Mouse (Mus musculus): ENCODE measurements around the gene Rpn1. TPM values are rescaled to one million over a fixed set of nuclear protein-coding genes. Genes with fewer than 3 reads are reported as not detected.

Rpn1 gene
- polyA plus RNA-seq, 1 experiment = 222 TPM

GRCm38 (mm10) chr6:88068739-88069138 lies 15.5 kb upstream of the Rpn1 start:
- no peaks in the 10 kb centered on the region for H3K9me3 ChIP-seq (replicated peaks; ENCODE audit: control insufficient read depth, insufficient read depth, low read length, poor library complexity, severe bottlenecking)
- no peaks in the 10 kb centered on the region for H3K27me3 ChIP-seq (ENCODE audit: control insufficient read depth, insufficient read depth, low read length, poor library complexity, severe bottlenecking)
- peaks cover 2% of the 10 kb centered on the region for H3K4me1 ChIP-seq (ENCODE audit: control insufficient read depth, insufficient read depth, low read length)
- TF ChIP-seq CTCF (IDR thresholded peaks at IDR 0.05; ENCODE audit: low read depth, low read length) (no peak), POLR2A (IDR thresholded peaks at IDR 0.05; ENCODE audit: insufficient read depth, low read length) (no peak), EP300 (IDR thresholded peaks at IDR 0.05; ENCODE audit: insufficient read depth, low read depth, low read length) (no peak)
- no peaks in the 10 kb centered on the region for H3K36me3 ChIP-seq (ENCODE audit: control insufficient read depth, insufficient read depth, low read length, poor library complexity, severe bottlenecking)
- H3K4me3 ChIP-seq (ENCODE audit: low read depth, low read length) = no peak overlapping the region
- no peak overlapping the region for H3K9ac ChIP-seq (ENCODE audit: low read depth, poor library complexity, severe bottlenecking)
- no peak overlapping the region for H3K27ac ChIP-seq (ENCODE audit: insufficient read depth, low read length)

GRCm38 (mm10) chr6:88070468-88070867 lies 13.8 kb upstream of the Rpn1 start:
- H3K4me1 ChIP-seq (ENCODE audit: control insufficient read depth, insufficient read depth, low read length) = no peaks in the 10 kb centered on the region
- H3K27me3 ChIP-seq (ENCODE audit: control insufficient read depth, insufficient read depth, low read length, poor library complexity, severe bottlenecking) = no peaks in the 10 kb centered on the region
- TF ChIP-seq POLR2A (IDR thresholded peaks at IDR 0.05; ENCODE audit: insufficient read depth, low read length) (no peak), EP300 (IDR thresholded peaks at IDR 0.05; ENCODE audit: insufficient read depth, low read depth, low read length) (no peak), CTCF (IDR thresholded peaks at IDR 0.05; ENCODE audit: low read depth, low read length) (no peak)
- no peaks in the 10 kb centered on the region for H3K9me3 ChIP-seq (replicated peaks; ENCODE audit: control insufficient read depth, insufficient read depth, low read length, poor library complexity, severe bottlenecking)
- no peak overlapping the region for H3K27ac ChIP-seq (ENCODE audit: insufficient read depth, low read length)
- no peak overlapping the region for H3K4me3 ChIP-seq (ENCODE audit: low read depth, low read length)
- no peaks in the 10 kb centered on the region for H3K36me3 ChIP-seq (ENCODE audit: control insufficient read depth, insufficient read depth, low read length, poor library complexity, severe bottlenecking)
- H3K9ac ChIP-seq (ENCODE audit: low read depth, poor library complexity, severe bottlenecking) = peak overlapping the region; percentile 20; the same call in 1 of the 2 replicates

- Histone ChIP-seq H3K4me1 (ENCODE audit: control insufficient read depth, insufficient read depth, low read length) (no peaks in the 10 kb centered on the region), H3K9me3 (replicated peaks; ENCODE audit: control insufficient read depth, insufficient read depth, low read length, poor library complexity, severe bottlenecking) (no peaks in the 10 kb centered on the region), H3K4me3 (ENCODE audit: low read depth, low read length) (no peak overlapping the region), H3K36me3 (ENCODE audit: control insufficient read depth, insufficient read depth, low read length, poor library complexity, severe bottlenecking) (no peaks in the 10 kb centered on the region), H3K9ac (ENCODE audit: low read depth, poor library complexity, severe bottlenecking) (peak overlapping the region; percentile 20; the same call in 1 of the 2 replicates), H3K27ac (ENCODE audit: insufficient read depth, low read length) (no peak overlapping the region), H3K27me3 (ENCODE audit: control insufficient read depth, insufficient read depth, low read length, poor library complexity, severe bottlenecking) (no peaks in the 10 kb centered on the region)
- no peak for TF ChIP-seq CTCF (IDR thresholded peaks at IDR 0.05; ENCODE audit: low read depth, low read length)
- TF ChIP-seq POLR2A (IDR thresholded peaks at IDR 0.05; ENCODE audit: insufficient read depth, low read length) = no peak
- TF ChIP-seq EP300 (IDR thresholded peaks at IDR 0.05; ENCODE audit: insufficient read depth, low read depth, low read length) = no peak
Measured at GRCm38 (mm10) chr6:88071216-88071615, 13.1 kb upstream of the Rpn1 start.

GRCm38 (mm10) chr6:88074752-88075554 lies 9.3 kb upstream of the Rpn1 start:
- Histone ChIP-seq H3K27me3 (ENCODE audit: control insufficient read depth, insufficient read depth, low read length, poor library complexity, severe bottlenecking) (no peaks in the 10 kb centered on the region), H3K36me3 (ENCODE audit: control insufficient read depth, insufficient read depth, low read length, poor library complexity, severe bottlenecking) (no peaks in the 10 kb centered on the region), H3K4me3 (ENCODE audit: low read depth, low read length) (peak overlapping the region; percentile 69), H3K4me1 (ENCODE audit: control insufficient read depth, insufficient read depth, low read length) (no peaks in the 10 kb centered on the region), H3K27ac (ENCODE audit: insufficient read depth, low read length) (peak overlapping the region; percentile 28), H3K9me3 (replicated peaks; ENCODE audit: control insufficient read depth, insufficient read depth, low read length, poor library complexity, severe bottlenecking) (no peaks in the 10 kb centered on the region), H3K9ac (ENCODE audit: low read depth, poor library complexity, severe bottlenecking) (peak overlapping the region; percentile 43)
- TF ChIP-seq POLR2A (IDR thresholded peaks at IDR 0.05; ENCODE audit: insufficient read depth, low read length) = peak; percentile 74
- TF ChIP-seq CTCF (IDR thresholded peaks at IDR 0.05; ENCODE audit: low read depth, low read length) = peak; percentile 75
- TF ChIP-seq EP300 (IDR thresholded peaks at IDR 0.05; ENCODE audit: insufficient read depth, low read depth, low read length) = peak; percentile 77; the same call in 1 of the 2 replicates

GRCm38 (mm10) chr6:88075960-88076517 lies 8.2 kb upstream of the Rpn1 start:
- no peaks in the 10 kb centered on the region for H3K27me3 ChIP-seq (ENCODE audit: control insufficient read depth, insufficient read depth, low read length, poor library complexity, severe bottlenecking)
- no peak overlapping the region for H3K9ac ChIP-seq (ENCODE audit: low read depth, poor library complexity, severe bottlenecking)
- no peaks in the 10 kb centered on the region for H3K9me3 ChIP-seq (replicated peaks; ENCODE audit: control insufficient read depth, insufficient read depth, low read length, poor library complexity, severe bottlenecking)
- TF ChIP-seq POLR2A (IDR thresholded peaks at IDR 0.05; ENCODE audit: insufficient read depth, low read length) (no peak), CTCF (IDR thresholded peaks at IDR 0.05; ENCODE audit: low read depth, low read length) (no peak), EP300 (IDR thresholded peaks at IDR 0.05; ENCODE audit: insufficient read depth, low read depth, low read length) (no peak)
- no peak overlapping the region for H3K4me3 ChIP-seq (ENCODE audit: low read depth, low read length)
- no peak overlapping the region for H3K27ac ChIP-seq (ENCODE audit: insufficient read depth, low read length)
- H3K4me1 ChIP-seq (ENCODE audit: control insufficient read depth, insufficient read depth, low read length) = no peaks in the 10 kb centered on the region
- H3K36me3 ChIP-seq (ENCODE audit: control insufficient read depth, insufficient read depth, low read length, poor library complexity, severe bottlenecking) = no peaks in the 10 kb centered on the region

- no peaks in the 10 kb centered on the region for H3K27me3 ChIP-seq (ENCODE audit: control insufficient read depth, insufficient read depth, low read length, poor library complexity, severe bottlenecking)
- no peaks in the 10 kb centered on the region for H3K9me3 ChIP-seq (replicated peaks; ENCODE audit: control insufficient read depth, insufficient read depth, low read length, poor library complexity, severe bottlenecking)
- no peaks in the 10 kb centered on the region; the same call in none of the 2 replicates for H3K36me3 ChIP-seq (ENCODE audit: control insufficient read depth, insufficient read depth, low read length, poor library complexity, severe bottlenecking)
- no peak overlapping the region for H3K9ac ChIP-seq (ENCODE audit: low read depth, poor library complexity, severe bottlenecking)
- H3K4me1 ChIP-seq (ENCODE audit: control insufficient read depth, insufficient read depth, low read length) = peaks cover 2% of the 10 kb centered on the region
- H3K27ac ChIP-seq (ENCODE audit: insufficient read depth, low read length) = no peak overlapping the region
- TF ChIP-seq CTCF (IDR thresholded peaks at IDR 0.05; ENCODE audit: low read depth, low read length) = no peak
- no peak for TF ChIP-seq POLR2A (IDR thresholded peaks at IDR 0.05; ENCODE audit: insufficient read depth, low read length)
- TF ChIP-seq EP300 (IDR thresholded peaks at IDR 0.05; ENCODE audit: insufficient read depth, low read depth, low read length) = no peak
- no peak overlapping the region for H3K4me3 ChIP-seq (ENCODE audit: low read depth, low read length)
Measured at GRCm38 (mm10) chr6:88083095-88083494, 1.2 kb upstream of the Rpn1 start.
